Mouse (Mus musculus) limb, embryonic 14.5 days (tissue): Measurements from ENCODE around the gene Mgll. TPM values are rescaled to one million over a fixed set of nuclear protein-coding genes. Genes with fewer than 3 reads are reported as not detected.

Experiments
- ATAC-seq: fragments of 200-750 bp; cut with Nextera tagmentation; 2 replicates; pipeline ENCODE4 v1.8.0; 2017; ENCODE audit warnings: low read depth, moderate number of reproducible peaks, moderate TSS enrichment; ENCODE audit not compliant: low FRiP score
- DNase-seq: peaks from one replicate; pipeline ENCODE4 v3.0.0-alpha.2; 2015; ENCODE audit warnings: low spot score
- H3K27ac ChIP-seq: fragments of 300-500 bp; sonication (generic); replicated peaks from 2 replicates; pipeline ENCODE4 v1.5.1; 2014; ENCODE audit warnings: low read depth, mild to moderate bottlenecking, low read length, moderate library complexity, mixed read lengths
- H3K27me3 ChIP-seq: fragments of 300-500 bp; sonication (generic); 2 replicates; pipeline ENCODE4 v1.6.1; 2014; ENCODE audit warnings: low read length, mixed read lengths; ENCODE audit not compliant: control insufficient read depth, insufficient read depth
- H3K36me3 ChIP-seq: fragments of 300-500 bp; sonication (generic); 2 replicates; pipeline ENCODE4 v1.6.1; 2014; ENCODE audit warnings: mild to moderate bottlenecking, low read length, moderate library complexity, mixed read lengths; ENCODE audit not compliant: control insufficient read depth, insufficient read depth
- H3K4me1 ChIP-seq: fragments of 300-500 bp; sonication (generic); 2 replicates; pipeline ENCODE4 v1.6.1; 2014; ENCODE audit warnings: antibody characterized with exemption, low read length, mixed read lengths; ENCODE audit not compliant: control insufficient read depth, insufficient read depth
- H3K4me2 ChIP-seq: fragments of 300-500 bp; sonication (generic); replicated peaks from 2 replicates; pipeline ENCODE4 v1.6.1; 2014; ENCODE audit warnings: low read depth, mild to moderate bottlenecking, low read length, moderate library complexity; ENCODE audit not compliant: severe bottlenecking
- H3K4me3 ChIP-seq: fragments of 300-500 bp; sonication (generic); replicated peaks from 2 replicates; pipeline ENCODE4 v1.5.1; 2014; ENCODE audit warnings: low read length
- H3K9ac ChIP-seq: fragments of 300-500 bp; sonication (generic); 2 replicates; pipeline ENCODE4 v1.6.1; 2014; ENCODE audit warnings: mild to moderate bottlenecking, low read depth, low read length, moderate library complexity; ENCODE audit not compliant: severe bottlenecking
- H3K9me3 ChIP-seq: fragments of 300-500 bp; sonication (generic); 2 replicates; pipeline ENCODE4 v1.6.1; 2016; ENCODE audit warnings: low read length; ENCODE audit not compliant: control insufficient read depth
- POLR2A ChIP-seq: fragments of 200-500 bp; IDR thresholded peaks from 2 replicates; pipeline ENCODE4 v1.8.0; 2012; ENCODE audit warnings: inconsistent platforms, mild to moderate bottlenecking, moderate library complexity, borderline replicate concordance; ENCODE audit not compliant: insufficient read depth, insufficient read length; ENCODE audit errors: extremely low read depth
- WGBS: fragments of 180-500 bp; shearing (Covaris S2); extraction: QIAGEN DNeasy Blood & Tissue Kit; methylation state at CpG from one replicate; pipeline ENCODE4 v1.1.7; 2014; 5-methylcytosine and 5-hydroxymethylcytosine counted together
- polyA plus RNA-seq, 2 experiments: library from polyadenylated mRNA; depleted of rRNA in 1 of 2; stranded (reverse) in 1 of 2; unstranded in 1 of 2; fragments of >200 nt; fragmentation: Nextera tagmentation in 1 of 2; extraction: Ambion mirVana in 1 of 2; gene quantifications; 2 replicates each; pipeline versions ENCODE4 v1.2.1 to v1.2.3; 2012 to 2014

Gene Mgll
- polyA plus RNA-seq, 2 experiments: 7.5 to 17.6 TPM

DNA sequence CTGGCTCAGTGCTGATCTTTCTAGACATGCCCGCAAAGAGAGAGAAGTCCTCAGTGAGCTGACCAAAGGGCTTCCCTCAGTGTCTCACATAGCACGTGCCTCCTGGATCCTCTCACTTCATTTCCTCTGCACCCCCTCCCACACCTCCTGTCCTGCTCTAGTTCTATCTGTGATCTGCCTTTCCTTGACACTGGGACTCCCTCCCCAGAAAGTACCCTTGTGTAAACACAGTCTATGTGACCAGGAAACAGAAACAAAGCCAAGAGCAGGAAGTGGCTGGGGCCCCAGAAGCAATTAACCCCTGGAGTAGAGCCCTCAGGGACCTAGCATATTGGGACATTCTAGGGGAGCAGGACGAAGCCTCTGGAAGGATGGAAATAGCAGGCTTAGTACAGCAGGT, 96.6 kb downstream of the Mgll start:
- DNase-seq (no peak), ATAC-seq (no peak)
- no peaks in the 10 kb centered on the region for H3K36me3 ChIP-seq
- WGBS: 26% methylated on average over 3 of the region's 3 CpGs
- H3K27ac ChIP-seq: no peak overlapping the region
- H3K9ac ChIP-seq: no peak overlapping the region
- no peaks in the 10 kb centered on the region for H3K4me1 ChIP-seq
- TF ChIP-seq POLR2A: no peak
- H3K4me3 ChIP-seq: no peak overlapping the region
- H3K9me3 ChIP-seq: no peaks in the 10 kb centered on the region
- H3K27me3 ChIP-seq: no peaks in the 10 kb centered on the region
- no peak overlapping the region for H3K4me2 ChIP-seq

DNA sequence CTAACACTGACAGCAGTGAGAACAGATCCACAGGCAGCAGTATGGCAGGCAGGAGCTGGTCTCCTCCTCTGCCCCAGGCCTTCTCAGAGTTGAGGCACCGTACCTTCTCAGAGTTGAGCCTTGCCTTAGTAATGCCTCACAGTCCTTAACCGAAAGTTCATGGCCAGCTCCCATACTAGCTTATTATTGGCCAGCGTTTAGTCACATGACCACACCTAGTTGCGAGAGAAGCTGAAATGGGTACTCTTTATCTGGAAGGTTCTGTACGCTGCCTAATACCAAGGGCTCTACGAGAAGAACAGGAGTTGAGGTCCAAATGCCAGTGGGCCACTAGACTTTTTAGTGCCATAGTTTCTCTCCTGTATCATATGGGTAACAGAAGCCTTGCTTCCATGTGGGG, 97.1 kb downstream of the Mgll start:
- Histone ChIP-seq H3K4me2 (no peak overlapping the region), H3K36me3 (no peaks in the 10 kb centered on the region), H3K4me1 (no peaks in the 10 kb centered on the region), H3K9ac (no peak overlapping the region), H3K27me3 (no peaks in the 10 kb centered on the region), H3K9me3 (no peaks in the 10 kb centered on the region), H3K4me3 (no peak overlapping the region), H3K27ac (no peak overlapping the region)
- DNase-seq: no peak
- ATAC-seq: no peak
- TF ChIP-seq POLR2A: no peak
- 86% methylated on average over 6 of the region's 6 CpGs for WGBS

DNA sequence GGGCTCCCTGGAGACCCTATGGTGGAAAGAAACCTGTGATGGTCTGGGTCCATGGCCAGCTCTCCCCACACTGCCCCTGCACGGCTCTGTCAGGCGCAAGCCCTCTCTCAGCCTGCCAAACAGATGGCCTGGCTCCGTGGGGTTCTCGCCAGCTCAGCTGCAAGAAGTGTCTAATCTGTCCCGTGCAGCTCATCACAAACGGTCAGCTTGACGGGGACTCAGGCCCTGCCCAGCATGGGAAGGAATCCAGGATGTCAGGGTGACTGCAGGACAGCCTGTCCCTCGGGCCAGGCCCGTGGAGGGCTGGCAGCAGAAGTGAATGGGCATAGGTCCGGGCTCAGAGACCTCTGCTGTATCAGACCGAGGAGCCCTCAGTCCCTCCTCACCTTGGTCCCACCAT, 97.7 kb downstream of the Mgll start:
- ATAC-seq (no peak), DNase-seq (no peak)
- H3K27me3 ChIP-seq: no peaks in the 10 kb centered on the region
- H3K27ac ChIP-seq: no peak overlapping the region
- H3K9ac ChIP-seq: no peak overlapping the region
- TF ChIP-seq POLR2A: no peak
- no peaks in the 10 kb centered on the region for H3K36me3 ChIP-seq
- 77% methylated on average over 9 of the region's 11 CpGs for WGBS
- no peaks in the 10 kb centered on the region for H3K9me3 ChIP-seq
- no peak overlapping the region for H3K4me3 ChIP-seq
- no peak overlapping the region for H3K4me2 ChIP-seq
- H3K4me1 ChIP-seq: no peaks in the 10 kb centered on the region

DNA sequence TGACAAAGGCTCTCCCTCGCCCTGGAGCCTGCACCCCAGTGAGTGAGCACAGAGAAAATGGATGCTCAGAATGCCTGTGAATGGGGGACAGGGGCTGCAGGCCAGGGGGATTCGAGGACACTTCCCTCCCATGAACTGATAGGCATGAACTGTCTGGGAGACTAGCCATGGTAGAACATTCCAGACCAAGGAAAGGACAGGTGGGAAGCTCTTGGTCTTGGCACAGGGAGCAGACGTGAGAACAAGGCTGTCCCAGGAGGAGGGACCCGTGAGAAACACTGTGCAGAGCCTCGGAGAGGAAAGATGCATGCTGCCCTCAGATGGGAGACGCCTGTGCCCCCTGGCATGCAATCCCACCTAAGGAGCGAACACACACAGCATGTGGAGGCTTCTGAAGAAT, 100.0 kb downstream of the Mgll start:
- Histone ChIP-seq H3K36me3 (no peaks in the 10 kb centered on the region), H3K27me3 (no peaks in the 10 kb centered on the region), H3K9ac (no peak overlapping the region), H3K4me1 (no peaks in the 10 kb centered on the region), H3K27ac (no peak overlapping the region), H3K4me2 (no peak overlapping the region), H3K4me3 (no peak overlapping the region), H3K9me3 (no peaks in the 10 kb centered on the region)
- 65% methylated on average over 7 of the region's 7 CpGs for WGBS
- ATAC-seq (no peak), DNase-seq (no peak)
- TF ChIP-seq POLR2A: no peak

DNA sequence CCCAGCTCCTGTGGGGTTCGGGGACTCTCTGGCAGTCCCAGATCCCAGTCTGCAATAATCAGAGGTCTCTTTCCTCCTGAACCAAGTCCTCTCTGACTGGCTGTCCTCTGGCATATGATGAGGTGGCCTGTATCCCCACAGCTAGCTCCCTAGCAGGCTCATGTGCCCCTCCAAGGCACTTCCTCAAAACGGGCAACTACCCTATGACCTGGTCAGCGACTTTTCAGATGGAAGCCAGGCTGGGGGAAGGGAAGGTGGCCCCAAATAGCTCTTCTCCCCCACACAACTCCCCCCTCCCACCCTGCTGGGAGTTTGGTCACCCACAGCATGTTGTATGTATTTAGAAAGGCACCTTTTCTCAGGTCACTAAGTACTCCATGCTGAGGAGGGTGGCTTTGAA, 101.9 kb downstream of the Mgll start:
- Histone ChIP-seq H3K4me2 (no peak overlapping the region), H3K36me3 (no peaks in the 10 kb centered on the region), H3K4me1 (no peaks in the 10 kb centered on the region), H3K27me3 (no peaks in the 10 kb centered on the region), H3K27ac (no peak overlapping the region), H3K4me3 (no peak overlapping the region), H3K9me3 (no peaks in the 10 kb centered on the region), H3K9ac (no peak overlapping the region)
- no peak for TF ChIP-seq POLR2A
- WGBS: 54% methylated on average over 3 of the region's 3 CpGs
- DNase-seq (no peak), ATAC-seq (no peak)

DNA sequence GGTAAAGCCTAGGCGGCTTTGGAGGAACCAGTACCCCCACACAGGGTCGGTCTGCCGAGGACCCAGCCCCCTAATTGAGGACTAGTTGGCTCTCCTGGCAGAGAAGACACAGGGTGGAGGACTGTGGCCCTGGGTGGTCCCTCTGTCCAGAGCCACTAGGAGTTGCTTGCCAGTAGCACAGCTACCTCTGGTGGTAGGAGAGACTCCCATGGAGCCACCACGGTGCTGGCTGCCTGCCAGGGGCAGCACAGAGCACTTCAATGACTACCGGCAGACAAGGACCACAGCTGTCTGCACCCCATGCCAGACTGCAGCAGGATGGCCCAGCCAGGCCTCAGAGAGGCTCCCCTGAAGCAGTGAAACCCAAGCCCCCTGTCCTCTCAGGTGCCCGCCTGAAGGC, 102.3 kb downstream of the Mgll start:
- Histone ChIP-seq H3K9me3 (no peaks in the 10 kb centered on the region), H3K4me2 (no peak overlapping the region), H3K27ac (no peak overlapping the region), H3K27me3 (no peaks in the 10 kb centered on the region), H3K4me1 (no peaks in the 10 kb centered on the region), H3K4me3 (no peak overlapping the region), H3K9ac (no peak overlapping the region), H3K36me3 (no peaks in the 10 kb centered on the region)
- TF ChIP-seq POLR2A: no peak
- ATAC-seq: peak; percentile 53
- peak; percentile 62 for DNase-seq
- 24% methylated on average over 6 of the region's 6 CpGs for WGBS
